Mouse (Mus musculus): Measurements from ENCODE around the gene Mmp23. TPM values are rescaled to one million over a fixed set of nuclear protein-coding genes. Genes with fewer than 3 reads are reported as not detected.
A peak's percentile ranks its signal among the peaks of the same experiment; 100 is the strongest.
"Not testable (repeated sequence)": the region's sequence is repeated elsewhere in the genome, so short reads cannot be mapped to it uniquely, and the experiment has no call there.

The Mmp23 gene
- polyA plus RNA-seq, 1 experiment from 2014 or later: 56.6 TPM

GRCm38 (mm10) chr4:155687764-155688163, 34.6 kb upstream of the Mmp23 start:
- not testable (repeated sequence) for ATAC-seq (replicated peaks; ENCODE audit: extremely low read depth, insufficient read depth, low FRiP score); H3K4me3 ChIP-seq (ENCODE audit: low read length); H3K9ac ChIP-seq (ENCODE audit: low read length); H3K4me2 ChIP-seq (ENCODE audit: low read depth, low read length); H3K27me3 ChIP-seq (ENCODE audit: control insufficient read depth, insufficient read depth, low read length); H3K9me3 ChIP-seq (replicated peaks; ENCODE audit: control insufficient read depth, low read length); H3K4me1 ChIP-seq (ENCODE audit: control insufficient read depth, insufficient read depth, low read length); H3K36me3 ChIP-seq (ENCODE audit: control insufficient read depth, insufficient read depth); H3K27ac ChIP-seq (ENCODE audit: low read length)
- WGBS: 70% methylated on average over 4 of the region's 4 CpGs

- not testable (repeated sequence) for H3K9me3 ChIP-seq (replicated peaks; ENCODE audit: control insufficient read depth, low read length); H3K36me3 ChIP-seq (ENCODE audit: control insufficient read depth, insufficient read depth); H3K4me1 ChIP-seq (ENCODE audit: control insufficient read depth, insufficient read depth, low read length); ATAC-seq (replicated peaks; ENCODE audit: extremely low read depth, insufficient read depth, low FRiP score); H3K27me3 ChIP-seq (ENCODE audit: control insufficient read depth, insufficient read depth, low read length); H3K9ac ChIP-seq (ENCODE audit: low read length); H3K27ac ChIP-seq (ENCODE audit: low read length); H3K4me2 ChIP-seq (ENCODE audit: low read depth, low read length); H3K4me3 ChIP-seq (ENCODE audit: low read length)
- WGBS: 83% methylated on average over 15 of the region's 19 CpGs
Measured at GRCm38 (mm10) chr4:155683670-155684277, 30.6 kb upstream of the Mmp23 start.

- 70% methylated on average over 2 of the region's 2 CpGs for WGBS
- H3K9ac ChIP-seq (ENCODE audit: low read length): no peak overlapping the region
- no peak overlapping the region for H3K4me3 ChIP-seq (ENCODE audit: low read length)
- no peaks in the 10 kb centered on the region for H3K27me3 ChIP-seq (ENCODE audit: control insufficient read depth, insufficient read depth, low read length)
- H3K4me2 ChIP-seq (ENCODE audit: low read depth, low read length): no peak overlapping the region
- no peaks in the 10 kb centered on the region for H3K4me1 ChIP-seq (ENCODE audit: control insufficient read depth, insufficient read depth, low read length)
- H3K36me3 ChIP-seq (ENCODE audit: control insufficient read depth, insufficient read depth): no peaks in the 10 kb centered on the region
- H3K9me3 ChIP-seq (replicated peaks; ENCODE audit: control insufficient read depth, low read length): no peaks in the 10 kb centered on the region
- ATAC-seq (replicated peaks; ENCODE audit: extremely low read depth, insufficient read depth, low FRiP score): no peak
- H3K27ac ChIP-seq (ENCODE audit: low read length): no peak overlapping the region
Measured at GRCm38 (mm10) chr4:155675991-155676390, 22.8 kb upstream of the Mmp23 start.

GRCm38 (mm10) chr4:155672082-155672481, 18.9 kb upstream of the Mmp23 start:
- no peak for ATAC-seq (replicated peaks; ENCODE audit: extremely low read depth, insufficient read depth, low FRiP score)
- H3K9me3 ChIP-seq (replicated peaks; ENCODE audit: control insufficient read depth, low read length): no peaks in the 10 kb centered on the region
- H3K27ac ChIP-seq (ENCODE audit: low read length): no peak overlapping the region

GRCm38 (mm10) chr4:155670236-155670635, 17.1 kb upstream of the Mmp23 start:
- not testable (repeated sequence) for H3K27ac ChIP-seq (ENCODE audit: low read length); H3K4me3 ChIP-seq (ENCODE audit: low read length); H3K36me3 ChIP-seq (ENCODE audit: control insufficient read depth, insufficient read depth); H3K9me3 ChIP-seq (replicated peaks; ENCODE audit: control insufficient read depth, low read length); H3K9ac ChIP-seq (ENCODE audit: low read length); H3K27me3 ChIP-seq (ENCODE audit: control insufficient read depth, insufficient read depth, low read length); ATAC-seq (replicated peaks; ENCODE audit: extremely low read depth, insufficient read depth, low FRiP score); H3K4me2 ChIP-seq (ENCODE audit: low read depth, low read length)
- H3K4me1 ChIP-seq (ENCODE audit: control insufficient read depth, insufficient read depth, low read length): peaks cover 10% of the 10 kb centered on the region
- WGBS: 76% methylated on average over 4 of the region's 4 CpGs

More at GRCm38 (mm10) chr4:155672082-155672481, 18.9 kb upstream of the Mmp23 start:
- WGBS: 43% methylated on average over 2 of the region's 2 CpGs
- Histone ChIP-seq H3K36me3 (ENCODE audit: control insufficient read depth, insufficient read depth) (no peaks in the 10 kb centered on the region), H3K9ac (ENCODE audit: low read length) (no peak overlapping the region), H3K4me2 (ENCODE audit: low read depth, low read length) (no peak overlapping the region), H3K4me1 (ENCODE audit: control insufficient read depth, insufficient read depth, low read length) (peaks cover 10% of the 10 kb centered on the region), H3K27me3 (ENCODE audit: control insufficient read depth, insufficient read depth, low read length) (no peaks in the 10 kb centered on the region), H3K4me3 (ENCODE audit: low read length) (no peak overlapping the region)

- H3K9ac ChIP-seq (ENCODE audit: low read length): peak overlapping the region; percentile 89
- 3% methylated on average over 8 of the region's 8 CpGs for WGBS
- H3K27ac ChIP-seq (ENCODE audit: low read length): no peak overlapping the region; the same call in 1 of the 2 replicates
Measured at GRCm38 (mm10) chr4:155669598-155670075, 16.5 kb upstream of the Mmp23 start.

GRCm38 (mm10) chr4:155668689-155669597, 15.8 kb upstream of the Mmp23 start, which contains the start of gene Mib2:
TSS of gene Mib2 (minus strand) at chr4:155669198.
- Histone ChIP-seq H3K4me2 (ENCODE audit: low read depth, low read length) (peak within 1 kb of the TSS; percentile 92), H3K4me3 (ENCODE audit: low read length) (peak within 1 kb of the TSS; percentile 92), H3K9me3 (replicated peaks; ENCODE audit: control insufficient read depth, low read length) (no peaks in the 10 kb centered on the region), H3K27ac (ENCODE audit: low read length) (peak within 1 kb of the TSS; percentile 73), H3K4me1 (ENCODE audit: control insufficient read depth, insufficient read depth, low read length) (peaks cover 10% of the 10 kb centered on the region), H3K9ac (ENCODE audit: low read length) (peak within 1 kb of the TSS; percentile 89), H3K27me3 (ENCODE audit: control insufficient read depth, insufficient read depth, low read length) (no peaks in the 10 kb centered on the region), H3K36me3 (ENCODE audit: control insufficient read depth, insufficient read depth) (peaks cover 6% of the 10 kb centered on the region)
- under 1% methylated on average over 73 of the region's 73 CpGs for WGBS
- ATAC-seq (replicated peaks; ENCODE audit: extremely low read depth, insufficient read depth, low FRiP score): peak; percentile 99

More at GRCm38 (mm10) chr4:155669598-155670075, 16.5 kb upstream of the Mmp23 start:
- Histone ChIP-seq H3K36me3 (ENCODE audit: control insufficient read depth, insufficient read depth) (peaks cover 6% of the 10 kb centered on the region), H3K4me3 (ENCODE audit: low read length) (peak overlapping the region; percentile 92), H3K9me3 (replicated peaks; ENCODE audit: control insufficient read depth, low read length) (no peaks in the 10 kb centered on the region), H3K27me3 (ENCODE audit: control insufficient read depth, insufficient read depth, low read length) (no peaks in the 10 kb centered on the region), H3K4me2 (ENCODE audit: low read depth, low read length) (peak overlapping the region; percentile 92), H3K4me1 (ENCODE audit: control insufficient read depth, insufficient read depth, low read length) (peaks cover 10% of the 10 kb centered on the region)
- no peak for ATAC-seq (replicated peaks; ENCODE audit: extremely low read depth, insufficient read depth, low FRiP score)

- Histone ChIP-seq H3K4me3 (ENCODE audit: low read length) (no peak overlapping the region), H3K9ac (ENCODE audit: low read length) (no peak overlapping the region), H3K9me3 (replicated peaks; ENCODE audit: control insufficient read depth, low read length) (no peaks in the 10 kb centered on the region), H3K36me3 (ENCODE audit: control insufficient read depth, insufficient read depth) (peaks cover 6% of the 10 kb centered on the region), H3K4me1 (ENCODE audit: control insufficient read depth, insufficient read depth, low read length) (peaks cover 10% of the 10 kb centered on the region), H3K4me2 (ENCODE audit: low read depth, low read length) (no peak overlapping the region), H3K27me3 (ENCODE audit: control insufficient read depth, insufficient read depth, low read length) (no peaks in the 10 kb centered on the region), H3K27ac (ENCODE audit: low read length) (peak overlapping the region; percentile 37; the same call in 1 of the 2 replicates)
- no peak for ATAC-seq (replicated peaks; ENCODE audit: extremely low read depth, insufficient read depth, low FRiP score)
Measured at GRCm38 (mm10) chr4:155666903-155667302, 13.7 kb upstream of the Mmp23 start.

GRCm38 (mm10) chr4:155660641-155661040, 7.5 kb upstream of the Mmp23 start:
- WGBS: 51% methylated on average over 12 of the region's 12 CpGs
- peaks cover 8% of the 10 kb centered on the region for H3K4me1 ChIP-seq (ENCODE audit: control insufficient read depth, insufficient read depth, low read length)
- no peak overlapping the region for H3K4me3 ChIP-seq (ENCODE audit: low read length)
- H3K4me2 ChIP-seq (ENCODE audit: low read depth, low read length): no peak overlapping the region
- ATAC-seq (replicated peaks; ENCODE audit: extremely low read depth, insufficient read depth, low FRiP score): no peak
- H3K27ac ChIP-seq (ENCODE audit: low read length): no peak overlapping the region
- H3K9me3 ChIP-seq (replicated peaks; ENCODE audit: control insufficient read depth, low read length): no peaks in the 10 kb centered on the region
- H3K9ac ChIP-seq (ENCODE audit: low read length): no peak overlapping the region
- peaks cover 10% of the 10 kb centered on the region for H3K36me3 ChIP-seq (ENCODE audit: control insufficient read depth, insufficient read depth)
- H3K27me3 ChIP-seq (ENCODE audit: control insufficient read depth, insufficient read depth, low read length): no peaks in the 10 kb centered on the region

Data from heart, embryonic 16.5 days (tissue).